Mouse (Mus musculus): ENCODE measurements around the gene Akap7.

GRCm38 (mm10) chr10:25231358-25231757 is 76.3 kb downstream of the Akap7 start:
- TF ChIP-seq TCF12 (IDR thresholded peaks at IDR 0.05; ENCODE audit: insufficient read depth, poor library complexity, severe bottlenecking) = no peak
- TF ChIP-seq POLR2A (IDR thresholded peaks at IDR 0.05; ENCODE audit: insufficient read length, low read depth) = no peak
- TF ChIP-seq POLR2AphosphoS2 (IDR thresholded peaks at IDR 0.05; ENCODE audit: insufficient read length, low read depth) = no peak
- TF ChIP-seq MYOG (IDR thresholded peaks at IDR 0.05; ENCODE audit: control insufficient read depth in 1 of 3, insufficient read depth in 1 of 3, insufficient read length in 2 of 3, low read depth in 2 of 3) = no peak
- TF ChIP-seq TCF3 (IDR thresholded peaks at IDR 0.05; ENCODE audit: insufficient read length, low read depth) = no peak
- no peak for TF ChIP-seq MAX (IDR thresholded peaks at IDR 0.05; ENCODE audit: low read depth)
- TF ChIP-seq SRF (IDR thresholded peaks at IDR 0.05; ENCODE audit: control insufficient read depth, insufficient read length, low read depth) = no peak
- TF ChIP-seq E2F4 (IDR thresholded peaks at IDR 0.05; ENCODE audit: insufficient read depth) = no peak
- no peak for TF ChIP-seq CEBPB (IDR thresholded peaks at IDR 0.05; ENCODE audit: insufficient read depth, poor library complexity, severe bottlenecking)
- TF ChIP-seq MYOD1 (IDR thresholded peaks at IDR 0.05; ENCODE audit: control insufficient read depth in 1 of 3, insufficient read length in 2 of 3, low read depth in 2 of 3) = no peak
- TF ChIP-seq USF1 (IDR thresholded peaks at IDR 0.05; ENCODE audit: low read depth) = no peak
